Mouse (Mus musculus): ENCODE data around the gene Arid3b. TPM values are rescaled to one million over a fixed set of nuclear protein-coding genes. Genes with fewer than 3 reads are reported as not detected.

Arid3b gene
- 4.5 TPM for polyA plus RNA-seq (2014; fragmentation: Illumina TruSeq; extraction: RNeasy Lipid Tissue Mini Kit (QIAGEN cat#74804); ENCODE audit: low read depth, low replicate concordance)

GRCm38 (mm10) chr9:57836581-57837170 is at the start of gene Arid3b:
Arid3b (minus strand) TSS chr9:57836793.

GRCm38 (mm10) chr9:57765364-57766351 is 70.9 kb downstream of the Arid3b start, which contains the start of gene Clk3:
Clk3 (minus strand) TSS chr9:57765860.

Other genes with a start within 250 kb of the Arid3b start
- gene Ulk3, start 247.3 kb downstream of the Arid3b start, polyA plus RNA-seq (2014; fragmentation: Illumina TruSeq; extraction: RNeasy Lipid Tissue Mini Kit (QIAGEN cat#74804); ENCODE audit: low read depth, low replicate concordance) = 35.0 TPM
- gene Cplx3, start 230.5 kb downstream of the Arid3b start, polyA plus RNA-seq (2014; fragmentation: Illumina TruSeq; extraction: RNeasy Lipid Tissue Mini Kit (QIAGEN cat#74804); ENCODE audit: low read depth, low replicate concordance) = not detected
- gene Lman1l, start 216.0 kb downstream of the Arid3b start, polyA plus RNA-seq (2014; fragmentation: Illumina TruSeq; extraction: RNeasy Lipid Tissue Mini Kit (QIAGEN cat#74804); ENCODE audit: low read depth, low replicate concordance) = not detected
- 57.5 TPM for gene Csk, start 183.2 kb downstream of the Arid3b start, polyA plus RNA-seq (2014; fragmentation: Illumina TruSeq; extraction: RNeasy Lipid Tissue Mini Kit (QIAGEN cat#74804); ENCODE audit: low read depth, low replicate concordance)
- gene Cyp1a2, start 153.1 kb downstream of the Arid3b start, polyA plus RNA-seq (2014; fragmentation: Illumina TruSeq; extraction: RNeasy Lipid Tissue Mini Kit (QIAGEN cat#74804); ENCODE audit: low read depth, low replicate concordance) = not detected
- 1.9 TPM for gene Cyp1a1, start 148.9 kb downstream of the Arid3b start, polyA plus RNA-seq (2014; fragmentation: Illumina TruSeq; extraction: RNeasy Lipid Tissue Mini Kit (QIAGEN cat#74804); ENCODE audit: low read depth, low replicate concordance)
- gene Edc3, start 128.3 kb downstream of the Arid3b start, polyA plus RNA-seq (2014; fragmentation: Illumina TruSeq; extraction: RNeasy Lipid Tissue Mini Kit (QIAGEN cat#74804); ENCODE audit: low read depth, low replicate concordance) = 11.7 TPM
- gene Clk3, start 70.9 kb downstream of the Arid3b start, polyA plus RNA-seq (2014; fragmentation: Illumina TruSeq; extraction: RNeasy Lipid Tissue Mini Kit (QIAGEN cat#74804); ENCODE audit: low read depth, low replicate concordance) = 57.8 TPM
- gene Ubl7, start 74.2 kb upstream of the Arid3b start, polyA plus RNA-seq (2014; fragmentation: Illumina TruSeq; extraction: RNeasy Lipid Tissue Mini Kit (QIAGEN cat#74804); ENCODE audit: low read depth, low replicate concordance) = 68.0 TPM
- gene Sema7a, start 103.3 kb upstream of the Arid3b start, polyA plus RNA-seq (2014; fragmentation: Illumina TruSeq; extraction: RNeasy Lipid Tissue Mini Kit (QIAGEN cat#74804); ENCODE audit: low read depth, low replicate concordance) = 24.3 TPM
- 3.1 TPM for gene Cyp11a1, start 169.6 kb upstream of the Arid3b start, polyA plus RNA-seq (2014; fragmentation: Illumina TruSeq; extraction: RNeasy Lipid Tissue Mini Kit (QIAGEN cat#74804); ENCODE audit: low read depth, low replicate concordance)
- gene Stra6, start 227.0 kb upstream of the Arid3b start, polyA plus RNA-seq (2014; fragmentation: Illumina TruSeq; extraction: RNeasy Lipid Tissue Mini Kit (QIAGEN cat#74804); ENCODE audit: low read depth, low replicate concordance) = 4.2 TPM

Data from adipose tissue, adult 10 weeks (tissue).